Mouse (Mus musculus): ENCODE measurements around the gene Tmem186.

The Tmem186 gene

DNA sequence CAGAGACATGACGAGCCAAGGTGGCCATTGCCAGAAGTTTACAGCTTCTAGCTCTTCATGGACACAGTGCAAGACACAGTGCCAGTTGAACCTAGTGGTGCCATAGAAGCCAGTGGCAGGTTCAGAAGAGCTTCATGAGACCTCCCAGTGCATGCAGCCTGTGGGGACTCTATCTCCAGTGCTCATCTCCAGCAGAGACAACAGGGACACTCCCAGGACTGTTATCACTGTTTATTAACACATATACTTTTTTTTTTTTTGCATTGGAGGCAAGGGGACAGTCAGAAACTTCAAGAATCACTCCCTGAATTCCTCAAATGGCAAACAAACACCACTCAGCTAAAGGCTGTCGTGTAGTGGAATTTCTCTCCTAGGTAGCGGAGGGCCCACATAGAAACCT, 24.1 kb downstream of the Tmem186 start:
- no peak for DNase-seq (ENCODE audit: extremely low spot score, low read depth, low spot score)

DNA sequence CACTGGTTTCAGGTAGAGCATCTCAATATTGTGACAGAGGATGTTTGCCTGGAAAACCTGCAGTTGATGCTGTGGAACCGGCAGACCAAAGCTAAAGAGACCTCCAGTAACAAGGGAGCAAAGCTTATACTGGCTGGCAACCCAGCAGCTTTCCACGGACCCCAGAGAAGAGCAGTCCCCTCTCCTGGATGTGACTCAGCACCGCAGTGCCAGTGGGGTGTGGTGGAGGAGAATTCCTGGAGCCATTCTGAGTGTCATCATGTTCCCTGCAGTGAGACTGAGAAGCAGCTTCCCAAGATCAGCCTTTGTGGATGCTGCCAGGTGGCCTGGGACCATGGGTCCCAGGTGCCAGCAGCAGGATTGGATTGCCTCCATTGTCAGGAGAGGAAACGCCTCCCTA, 24.5 kb downstream of the Tmem186 start:
- no peak for DNase-seq (ENCODE audit: extremely low spot score, low read depth, low spot score)

DNA sequence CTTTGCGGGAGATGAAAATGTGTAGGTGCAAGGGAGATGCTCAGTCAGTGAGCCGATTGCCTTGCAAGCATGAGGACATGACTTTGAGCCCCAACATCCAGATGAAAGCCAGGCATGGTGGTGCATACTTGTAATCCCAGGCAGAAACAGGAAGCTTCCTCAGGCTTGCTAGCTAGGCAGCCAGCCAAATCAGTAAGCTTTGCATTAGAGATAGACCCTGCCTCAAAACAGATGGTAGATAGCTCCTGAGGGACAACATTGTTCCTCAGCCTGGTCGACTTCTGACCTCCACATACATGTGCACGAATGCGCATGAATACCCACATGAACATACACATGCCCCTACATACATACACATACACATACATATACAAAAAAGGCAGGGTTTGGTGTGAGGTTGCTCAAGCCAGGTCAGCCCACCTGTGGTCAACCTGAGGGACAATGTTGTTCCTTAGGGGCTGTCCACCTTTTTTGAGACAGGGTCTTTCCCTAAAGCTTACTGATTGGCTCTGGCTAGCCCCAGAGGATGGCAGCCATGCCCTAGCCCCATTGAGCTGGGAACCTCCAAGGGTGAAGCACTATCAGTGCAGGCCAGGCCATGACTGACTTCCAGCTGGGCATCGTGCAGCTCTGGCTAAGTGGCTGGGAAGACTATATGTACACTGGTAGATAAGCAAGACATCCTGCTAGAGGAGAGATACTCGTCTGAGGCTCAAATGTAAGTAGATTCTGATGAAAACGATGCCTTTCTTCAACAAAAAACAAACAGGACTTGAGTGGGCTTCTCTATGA, 25.1 kb downstream of the Tmem186 start:
- DNase-seq (ENCODE audit: extremely low spot score, low read depth, low spot score), result no peak

DNA sequence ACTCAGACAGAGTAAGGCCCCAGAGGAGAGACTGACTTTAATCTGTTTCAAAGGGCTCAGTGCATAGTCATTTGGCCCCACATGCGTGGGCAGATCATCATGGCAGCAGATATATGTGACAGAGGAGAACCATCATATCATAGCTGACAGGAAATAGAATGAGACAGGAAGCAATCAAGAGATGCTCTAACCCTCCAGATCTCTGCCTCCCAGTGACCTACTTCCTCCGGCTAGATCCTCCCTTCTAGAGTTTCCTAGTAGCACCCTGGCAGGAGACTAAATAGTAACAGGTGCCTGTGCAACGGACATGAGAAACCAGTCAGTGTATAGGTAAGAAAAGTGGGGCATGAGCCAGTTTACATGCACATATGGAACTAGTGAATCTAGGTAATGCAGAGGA, 27.1 kb downstream of the Tmem186 start:
- no peak for DNase-seq (ENCODE audit: extremely low spot score, low read depth, low spot score)

DNA sequence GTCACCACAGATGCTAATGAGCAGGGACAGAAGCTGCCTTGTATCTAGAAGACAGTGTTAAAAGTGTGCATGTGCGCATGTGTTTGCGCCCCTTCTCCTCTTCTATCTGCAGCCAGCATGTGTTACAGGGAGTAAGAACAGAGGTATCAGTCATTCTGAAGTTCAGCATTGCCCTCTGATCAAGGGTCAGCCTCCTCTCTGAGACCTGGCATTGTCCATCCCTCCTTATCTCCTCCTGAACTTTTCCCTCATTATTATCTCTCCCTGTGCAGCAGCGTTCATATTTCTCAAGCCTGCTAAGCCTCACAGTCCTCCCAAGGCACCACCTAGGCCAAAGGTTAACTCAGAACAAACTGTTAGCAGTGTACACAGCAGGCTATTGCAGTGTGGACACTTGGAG, 33.7 kb downstream of the Tmem186 start:
- no peak for DNase-seq (ENCODE audit: extremely low spot score, low read depth, low spot score)

DNA sequence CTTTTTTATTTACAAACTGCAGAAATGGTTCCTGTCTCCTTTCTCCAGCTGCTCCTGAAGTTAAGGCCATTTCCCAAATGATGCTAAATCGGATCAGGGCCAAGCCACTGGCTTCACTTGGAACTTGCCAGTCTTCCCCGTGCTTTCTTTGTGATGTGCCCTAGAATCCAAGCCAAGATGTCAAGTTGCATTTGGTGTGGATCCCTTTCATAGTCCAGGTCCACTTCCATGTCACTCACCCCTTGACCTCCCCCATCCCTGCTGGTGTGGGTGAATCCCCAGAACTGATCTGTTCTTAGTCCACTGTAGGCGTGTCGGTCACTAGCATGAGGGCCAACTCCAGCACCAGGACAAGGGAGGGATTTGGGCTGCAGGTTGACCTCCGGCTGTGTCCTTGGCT, 40.0 kb downstream of the Tmem186 start:
- DNase-seq (ENCODE audit: extremely low spot score, low read depth, low spot score), result no peak

DNA sequence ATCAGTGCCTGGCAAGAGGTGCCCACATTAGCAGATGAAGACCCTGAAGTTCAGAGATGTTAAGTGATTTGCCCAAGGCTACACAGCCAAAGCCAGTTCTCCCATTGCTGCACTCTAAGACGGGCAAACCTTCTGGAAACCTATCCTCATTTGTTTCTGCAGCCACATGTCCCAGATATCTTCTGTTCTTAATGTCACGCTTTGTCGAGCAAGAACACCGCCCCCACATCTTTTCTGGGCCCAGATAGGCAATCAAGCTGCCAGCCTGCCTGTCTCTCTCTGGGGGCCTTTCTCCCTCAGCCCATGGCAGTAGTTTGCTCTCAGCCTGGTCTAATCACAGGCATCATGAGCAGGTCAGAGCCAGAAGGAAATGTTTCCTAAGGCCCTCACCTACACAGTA, 41.2 kb downstream of the Tmem186 start:
- no peak for DNase-seq (ENCODE audit: extremely low spot score, low read depth, low spot score)

DNA sequence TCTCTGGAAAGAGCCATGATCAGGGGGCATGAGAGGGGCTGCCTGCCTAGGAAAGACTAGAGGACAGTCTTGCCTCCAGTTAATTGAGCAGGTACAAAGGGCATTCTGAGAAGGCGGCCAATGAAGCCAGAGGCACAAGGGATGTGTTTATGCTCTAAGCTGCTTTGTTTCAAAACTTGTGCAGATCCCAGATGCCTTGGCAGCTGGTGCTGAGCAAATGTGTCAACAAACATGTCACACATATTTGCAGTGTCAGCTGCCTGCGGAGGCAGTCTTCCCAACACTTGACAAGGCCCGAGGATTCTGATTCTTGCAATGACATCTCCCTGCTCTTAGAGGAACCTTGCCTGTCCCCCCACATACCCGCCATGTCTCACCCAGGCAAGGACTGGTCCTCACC, 42.1 kb downstream of the Tmem186 start:
- no peak for DNase-seq (ENCODE audit: extremely low spot score, low read depth, low spot score)

DNA sequence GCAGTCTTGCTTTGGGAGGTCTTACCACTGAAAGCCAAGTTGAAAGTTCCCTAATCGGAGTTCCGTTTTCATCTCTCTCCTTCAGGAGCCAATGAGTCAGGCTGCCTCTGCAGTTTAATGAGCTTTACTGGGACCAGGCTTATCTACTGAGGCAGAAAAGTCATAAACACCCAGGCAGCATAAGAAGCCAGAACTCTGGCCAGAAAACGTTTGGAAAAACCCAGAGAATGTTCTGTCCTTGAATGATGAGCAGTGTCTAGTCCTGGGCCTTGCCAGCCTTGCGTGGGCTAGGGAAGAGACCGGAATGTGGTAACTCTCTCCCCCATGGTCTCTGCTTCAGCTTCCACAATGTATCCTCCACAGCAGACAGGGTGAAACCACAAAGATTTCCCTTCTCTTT, 52.5 kb downstream of the Tmem186 start:
- DNase-seq (ENCODE audit: extremely low spot score, low read depth, low spot score), result no peak

DNA sequence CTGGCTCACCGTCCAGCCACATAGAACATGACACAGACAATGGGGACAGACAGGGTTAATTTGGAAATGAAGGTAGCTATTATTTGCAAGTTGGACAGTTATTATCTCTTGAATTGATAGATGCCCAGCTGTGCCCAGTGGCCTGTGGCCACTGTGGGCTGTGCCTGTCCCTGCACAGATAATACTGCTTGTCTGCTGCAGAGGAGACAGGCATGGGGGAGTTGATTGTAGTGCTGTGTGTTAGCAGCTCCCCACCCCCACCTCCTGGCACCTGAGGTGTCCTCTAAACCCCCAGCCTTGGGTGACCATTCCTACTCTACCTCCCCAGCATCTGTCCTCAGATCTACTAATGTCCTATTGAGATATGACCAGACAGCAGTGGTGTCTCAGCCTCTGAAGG, 53.3 kb downstream of the Tmem186 start:
- DNase-seq (ENCODE audit: extremely low spot score, low read depth, low spot score), result no peak

All from hindlimb bud, embryonic 11.5 days (tissue).